Mouse (Mus musculus) heart, postnatal 0 days (tissue): ENCODE data around the gene Gtf3c3.

ENCODE experiments used
- CTCF ChIP-seq: IDR thresholded peaks from 2 replicates; pipeline ENCODE4 v1.5.1; 2016; ENCODE audit warnings: antibody characterized with exemption, control low read depth, low read depth
- EP300 ChIP-seq: IDR thresholded peaks from 2 replicates; pipeline ENCODE4 v1.6.1; 2016; ENCODE audit warnings: antibody characterized with exemption, low read depth

DNA sequence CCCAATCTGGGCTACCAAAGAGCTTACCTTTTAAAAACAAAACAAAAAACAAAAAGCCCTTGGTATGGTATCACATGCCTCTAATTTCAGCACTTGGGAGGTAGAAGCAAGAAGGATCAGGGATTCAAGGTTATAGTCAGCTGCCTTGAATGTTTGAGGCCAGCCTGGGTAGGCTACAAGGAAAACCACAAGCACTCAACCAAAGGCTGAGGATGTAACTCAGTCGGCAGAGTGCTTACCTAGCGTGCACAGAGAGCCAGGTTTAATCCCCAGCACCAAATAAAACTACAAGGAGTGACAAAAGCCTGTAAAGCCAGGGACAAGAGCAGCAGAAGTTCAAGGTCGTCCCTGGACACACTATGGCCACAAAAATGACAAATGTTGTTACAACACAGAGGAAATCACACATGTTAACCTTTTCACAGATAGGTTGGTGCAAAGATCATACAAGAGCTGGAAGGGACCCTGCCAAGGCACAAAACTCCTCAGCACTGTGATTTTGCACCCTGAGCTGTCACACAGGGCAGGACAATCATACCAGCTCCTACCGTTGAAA, 16.5 kb downstream of the Gtf3c3 start:
- TF ChIP-seq CTCF (no peak), EP300 (no peak)
